Mouse (Mus musculus) limb, embryonic 11.5 days (tissue): ENCODE results near the gene Gfod2. TPM values are rescaled to one million over a fixed set of nuclear protein-coding genes. Genes with fewer than 3 reads are reported as not detected.

Source experiments
- ATAC-seq: fragments of 200-750 bp; cut with Nextera tagmentation; 2 replicates; pipeline ENCODE4 v1.8.0; 2017; ENCODE audit warnings: low read depth; ENCODE audit not compliant: insufficient number of reproducible peaks, low FRiP score, low TSS enrichment
- DNase-seq: peaks from one replicate; pipeline ENCODE4 v3.0.0-alpha.2; 2015; ENCODE audit warnings: low spot score
- H3K27ac ChIP-seq: fragments of 300-500 bp; sonication (generic); replicated peaks from 2 replicates; pipeline ENCODE4 v1.5.1; 2014; ENCODE audit warnings: low read depth, mild to moderate bottlenecking, low read length
- H3K27me3 ChIP-seq: fragments of 300-500 bp; sonication (generic); 2 replicates; pipeline ENCODE4 v1.6.1; 2014; ENCODE audit warnings: mild to moderate bottlenecking, low read length, mixed read lengths; ENCODE audit not compliant: control insufficient read depth, insufficient read depth
- H3K36me3 ChIP-seq: fragments of 300-500 bp; sonication (generic); 2 replicates; pipeline ENCODE4 v1.6.1; 2014; ENCODE audit warnings: mild to moderate bottlenecking, low read length, moderate library complexity, mixed read lengths; ENCODE audit not compliant: control insufficient read depth, insufficient read depth
- H3K4me1 ChIP-seq: fragments of 300-500 bp; sonication (generic); 2 replicates; pipeline ENCODE4 v1.6.1; 2014; ENCODE audit warnings: low read length, mixed read lengths; ENCODE audit not compliant: control insufficient read depth, insufficient read depth
- H3K4me2 ChIP-seq: fragments of 300-500 bp; sonication (generic); 2 replicates; pipeline ENCODE4 v1.6.1; 2014; ENCODE audit warnings: low read depth, mild to moderate bottlenecking, moderate library complexity; ENCODE audit not compliant: severe bottlenecking
- H3K4me3 ChIP-seq: fragments of 300-500 bp; sonication (generic); 2 replicates; pipeline ENCODE4 v1.5.1; 2014; ENCODE audit warnings: low read depth, low read length
- H3K9ac ChIP-seq: fragments of 300-500 bp; sonication (generic); 2 replicates; pipeline ENCODE4 v1.6.1; 2014; ENCODE audit warnings: mild to moderate bottlenecking, low read length
- H3K9me3 ChIP-seq: fragments of 300-500 bp; sonication (generic); 2 replicates; pipeline ENCODE4 v1.6.1; 2016; ENCODE audit warnings: low read length; ENCODE audit not compliant: control insufficient read depth
- WGBS: fragments of 180-500 bp; shearing (Covaris S2); extraction: QIAGEN DNeasy Blood & Tissue Kit; methylation state at CpG from one replicate; pipeline ENCODE4 v1.1.7; 2014; 5-methylcytosine and 5-hydroxymethylcytosine counted together
- polyA plus RNA-seq: library from polyadenylated mRNA; unstranded; fragments of >200 nt; fragmentation: Nextera tagmentation; extraction: Ambion mirVana; gene quantifications from 2 replicates; pipeline ENCODE4 v1.2.1, GENCODE M21; 2014

The Gfod2 gene
- polyA plus RNA-seq, result 22.8 and 25.8 TPM in 2 replicates

- DNase-seq (peak; percentile 98), ATAC-seq (peak; percentile 98)
- peak within 1 kb of the TSS; percentile 79 for H3K4me3 ChIP-seq
- H3K9ac ChIP-seq, result peak within 1 kb of the TSS; percentile 78
- WGBS, result 4% methylated on average over 53 of the region's 57 CpGs
- no peaks in the 10 kb centered on the region for H3K36me3 ChIP-seq
- H3K9me3 ChIP-seq, result no peaks in the 10 kb centered on the region
- H3K27me3 ChIP-seq, result no peaks in the 10 kb centered on the region
- H3K4me2 ChIP-seq, result peak within 1 kb of the TSS; percentile 59
- H3K27ac ChIP-seq, result peak within 1 kb of the TSS; percentile 57
- no peaks in the 10 kb centered on the region; the same call in 1 of the 2 replicates for H3K4me1 ChIP-seq
Measured at GRCm38 (mm10) chr8:105758277-105759108, at the start of gene Gfod2. Gfod2 (minus strand) TSS chr8:105758664.

- WGBS, result 89% methylated on average over 5 of the region's 5 CpGs
- Histone ChIP-seq H3K4me3 (no peak overlapping the region), H3K9me3 (no peaks in the 10 kb centered on the region), H3K4me1 (no peaks in the 10 kb centered on the region), H3K36me3 (0 out of 2 replicates have a peak, but pooled peaks cover 4% of the 10 kb centered on the region), H3K27ac (no peak overlapping the region), H3K9ac (no peak overlapping the region), H3K27me3 (no peaks in the 10 kb centered on the region), H3K4me2 (no peak overlapping the region)
- ATAC-seq (no peak), DNase-seq (no peak)
Measured at GRCm38 (mm10) chr8:105807766-105808165, 49.3 kb upstream of the Gfod2 start.

GRCm38 (mm10) chr8:105805964-105806363 lies 47.5 kb upstream of the Gfod2 start:
- ATAC-seq, result no peak
- H3K27me3 ChIP-seq, result no peaks in the 10 kb centered on the region
- H3K9me3 ChIP-seq, result no peaks in the 10 kb centered on the region
- DNase-seq, result no peak
- no peak overlapping the region for H3K9ac ChIP-seq
- no peak overlapping the region for H3K27ac ChIP-seq
- H3K36me3 ChIP-seq, result no peaks in the 10 kb centered on the region
- no peak overlapping the region for H3K4me2 ChIP-seq
- 81% methylated on average over 1 of the region's 1 CpGs for WGBS
- H3K4me1 ChIP-seq, result no peaks in the 10 kb centered on the region
- H3K4me3 ChIP-seq, result no peak overlapping the region

GRCm38 (mm10) chr8:105805346-105805745 lies 46.9 kb upstream of the Gfod2 start:
- no peaks in the 10 kb centered on the region for H3K36me3 ChIP-seq
- H3K4me3 ChIP-seq, result no peak overlapping the region
- no peak overlapping the region for H3K9ac ChIP-seq
- ATAC-seq (no peak), DNase-seq (no peak)
- no peak overlapping the region for H3K4me2 ChIP-seq
- no peaks in the 10 kb centered on the region for H3K4me1 ChIP-seq
- no peaks in the 10 kb centered on the region for H3K27me3 ChIP-seq
- no peak overlapping the region for H3K27ac ChIP-seq
- no peaks in the 10 kb centered on the region for H3K9me3 ChIP-seq
- 80% methylated on average over 3 of the region's 3 CpGs for WGBS

GRCm38 (mm10) chr8:105804797-105805196 lies 46.3 kb upstream of the Gfod2 start:
- no peaks in the 10 kb centered on the region for H3K36me3 ChIP-seq
- ATAC-seq (no peak), DNase-seq (no peak)
- no peak overlapping the region for H3K9ac ChIP-seq
- WGBS, result 94% methylated on average over 7 of the region's 7 CpGs
- no peaks in the 10 kb centered on the region for H3K4me1 ChIP-seq
- H3K9me3 ChIP-seq, result no peaks in the 10 kb centered on the region
- H3K27ac ChIP-seq, result no peak overlapping the region
- H3K4me3 ChIP-seq, result no peak overlapping the region
- no peak overlapping the region for H3K4me2 ChIP-seq
- H3K27me3 ChIP-seq, result no peaks in the 10 kb centered on the region

GRCm38 (mm10) chr8:105801153-105801904 lies 42.9 kb upstream of the Gfod2 start:
- WGBS, result 92% methylated on average over 6 of the region's 6 CpGs
- H3K36me3 ChIP-seq, result no peaks in the 10 kb centered on the region

GRCm38 (mm10) chr8:105799091-105799812 lies 40.8 kb upstream of the Gfod2 start:
- Histone ChIP-seq H3K9me3 (no peaks in the 10 kb centered on the region), H3K27ac (no peak overlapping the region), H3K4me3 (no peak overlapping the region), H3K36me3 (0 out of 2 replicates have a peak, but pooled peaks cover 2% of the 10 kb centered on the region), H3K4me2 (no peak overlapping the region), H3K4me1 (no peaks in the 10 kb centered on the region), H3K27me3 (no peaks in the 10 kb centered on the region), H3K9ac (no peak overlapping the region)
- ATAC-seq (no peak), DNase-seq (no peak)
- WGBS, result 69% methylated on average over 8 of the region's 8 CpGs

More at GRCm38 (mm10) chr8:105801153-105801904, 42.9 kb upstream of the Gfod2 start:
- no peaks in the 10 kb centered on the region for H3K9me3 ChIP-seq
- ATAC-seq (no peak), DNase-seq (no peak)
- H3K4me3 ChIP-seq, result no peak overlapping the region
- no peak overlapping the region; the same call in 1 of the 2 replicates for H3K27ac ChIP-seq
- no peak overlapping the region for H3K9ac ChIP-seq
- H3K4me2 ChIP-seq, result no peak overlapping the region
- no peaks in the 10 kb centered on the region for H3K4me1 ChIP-seq
- no peaks in the 10 kb centered on the region for H3K27me3 ChIP-seq

- H3K9me3 ChIP-seq, result no peaks in the 10 kb centered on the region
- H3K4me1 ChIP-seq, result no peaks in the 10 kb centered on the region
- H3K27me3 ChIP-seq, result no peaks in the 10 kb centered on the region
- no peak overlapping the region for H3K27ac ChIP-seq
- H3K4me2 ChIP-seq, result no peak overlapping the region
- H3K36me3 ChIP-seq, result peaks cover 4% of the 10 kb centered on the region; the same call in 1 of the 2 replicates
- no peak overlapping the region for H3K9ac ChIP-seq
- ATAC-seq (no peak), DNase-seq (no peak)
- H3K4me3 ChIP-seq, result no peak overlapping the region
- WGBS, result 93% methylated on average over 5 of the region's 5 CpGs
Measured at GRCm38 (mm10) chr8:105798408-105798807, 39.9 kb upstream of the Gfod2 start.
